Mouse (Mus musculus): ENCODE results near the gene Pxylp1.

The Pxylp1 gene

GRCm38 (mm10) chr9:96892546-96892945 lies at the start of gene Pxylp1:
TSS of gene Pxylp1 (minus strand) at chr9:96892669.
- WGBS: 58% methylated on average over 3 of the region's 3 CpGs

GRCm38 (mm10) chr9:96938887-96939286 lies 46.4 kb upstream of the Pxylp1 start:
- WGBS: 83% methylated on average over 5 of the region's 5 CpGs

DNA sequence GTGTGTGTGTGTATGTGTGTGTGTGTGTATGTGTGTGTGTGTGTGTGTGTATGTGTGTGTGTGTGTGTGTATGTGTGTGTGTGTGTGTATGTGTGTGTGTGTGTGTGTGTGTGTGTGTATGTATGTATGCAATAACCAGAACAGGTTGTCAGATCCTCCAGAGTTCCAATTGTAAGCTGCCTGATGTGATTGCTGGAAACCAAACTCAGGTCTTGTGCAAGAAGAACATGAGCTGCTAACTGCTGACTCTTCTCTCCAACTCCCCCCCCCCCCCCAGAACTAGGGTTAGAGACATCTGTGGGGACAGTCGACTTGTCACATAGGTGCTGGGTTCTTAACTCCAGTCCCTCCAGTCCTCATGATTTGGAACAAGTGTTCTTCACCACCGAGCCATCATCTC lies 44.0 kb upstream of the Pxylp1 start:
- 98% methylated on average over 2 of the region's 2 CpGs for WGBS

- WGBS: 71% methylated on average over 15 of the region's 15 CpGs
These were observed 43.3 kb upstream of the Pxylp1 start for GRCm38 (mm10) chr9:96935556-96936300.

- 86% methylated on average over 3 of the region's 3 CpGs for WGBS
These were observed 42.3 kb upstream of the Pxylp1 start for GRCm38 (mm10) chr9:96934816-96935215.

DNA sequence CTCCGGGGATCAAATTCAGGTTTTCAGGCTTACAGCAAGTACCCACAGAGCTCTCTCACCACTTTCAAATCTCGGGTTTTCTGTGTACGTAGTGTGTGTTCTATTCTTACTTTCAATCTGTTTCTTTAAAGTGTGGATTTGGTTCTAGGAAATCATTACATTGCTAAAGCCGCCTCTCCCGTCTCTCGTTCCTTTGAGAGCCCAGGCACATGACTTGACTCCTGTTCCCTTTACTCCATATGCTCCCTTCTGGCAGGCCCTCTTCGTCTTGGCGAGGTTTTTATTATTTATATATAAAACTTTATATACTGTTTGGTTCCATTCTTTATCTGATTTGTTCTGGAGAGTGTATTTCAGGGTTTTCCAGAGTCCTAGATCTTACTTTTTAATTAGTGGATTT lies 40.3 kb upstream of the Pxylp1 start:
- 58% methylated on average over 8 of the region's 8 CpGs for WGBS

GRCm38 (mm10) chr9:96923577-96924316 lies 31.3 kb upstream of the Pxylp1 start:
- WGBS: 85% methylated on average over 17 of the region's 17 CpGs

- 81% methylated on average over 6 of the region's 6 CpGs for WGBS
These were observed 30.6 kb upstream of the Pxylp1 start for GRCm38 (mm10) chr9:96923119-96923518.

DNA sequence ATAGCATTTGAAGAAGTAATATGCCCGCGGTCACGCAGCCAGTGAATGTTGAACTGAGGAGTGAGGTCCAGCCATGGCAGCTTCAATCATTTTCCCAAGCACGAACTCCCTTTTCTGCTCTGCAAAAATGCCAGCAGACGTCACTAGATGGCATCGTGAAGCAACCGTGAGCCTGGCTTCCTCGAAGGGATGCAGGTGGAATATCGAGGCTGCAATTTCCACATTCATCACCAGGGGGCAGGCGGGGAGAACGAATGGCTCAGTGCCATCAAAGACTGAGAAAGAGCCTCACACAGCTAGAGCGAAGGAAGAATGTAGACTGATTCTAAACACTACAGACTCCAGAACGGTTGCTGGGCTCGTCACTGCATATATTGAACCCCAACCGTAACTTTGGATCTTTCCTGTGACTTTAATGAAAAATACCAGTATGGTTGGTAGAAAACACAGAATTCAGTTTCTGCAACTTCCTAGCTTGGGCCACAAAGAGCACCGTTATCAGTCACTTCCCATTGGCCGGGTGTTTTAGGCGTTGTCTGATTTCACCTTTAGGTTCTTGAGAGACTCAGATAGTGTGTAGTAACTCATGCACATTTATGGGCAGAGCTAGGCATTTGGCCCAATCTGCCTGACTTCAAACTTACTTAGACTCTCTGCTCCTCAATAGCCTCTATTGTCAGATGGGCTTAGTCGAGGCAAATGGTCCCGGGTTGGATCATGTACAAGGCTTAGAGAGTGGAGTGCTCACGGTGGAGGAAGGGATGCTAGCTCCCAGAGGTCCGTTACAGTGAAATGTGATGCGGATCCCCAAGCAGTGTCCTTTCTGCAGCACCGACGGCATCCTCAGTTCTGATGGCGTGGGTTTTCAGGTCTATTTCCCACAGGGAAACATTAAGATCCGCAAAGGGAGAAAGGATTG lies 24.4 kb upstream of the Pxylp1 start:
- WGBS: 33% methylated on average over 27 of the region's 27 CpGs

DNA sequence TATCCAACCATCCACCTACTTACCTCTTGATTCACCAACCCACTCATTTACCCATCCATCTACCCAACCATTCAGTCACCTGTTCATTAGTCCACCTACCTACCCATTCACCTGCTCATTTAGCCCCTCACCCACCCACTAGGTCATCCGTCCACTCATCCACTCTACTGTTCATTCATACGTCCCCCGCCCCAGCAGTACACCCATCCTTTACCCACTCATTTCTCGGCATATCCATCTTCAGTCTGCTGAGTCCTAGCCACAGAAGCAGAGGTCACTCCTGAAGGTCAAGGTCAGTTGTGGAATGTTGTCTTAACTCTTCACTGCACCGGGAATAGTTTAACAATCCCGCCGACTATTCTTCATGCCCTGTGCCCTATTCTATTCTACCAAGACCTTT lies 23.6 kb upstream of the Pxylp1 start:
- 71% methylated on average over 7 of the region's 7 CpGs for WGBS

DNA sequence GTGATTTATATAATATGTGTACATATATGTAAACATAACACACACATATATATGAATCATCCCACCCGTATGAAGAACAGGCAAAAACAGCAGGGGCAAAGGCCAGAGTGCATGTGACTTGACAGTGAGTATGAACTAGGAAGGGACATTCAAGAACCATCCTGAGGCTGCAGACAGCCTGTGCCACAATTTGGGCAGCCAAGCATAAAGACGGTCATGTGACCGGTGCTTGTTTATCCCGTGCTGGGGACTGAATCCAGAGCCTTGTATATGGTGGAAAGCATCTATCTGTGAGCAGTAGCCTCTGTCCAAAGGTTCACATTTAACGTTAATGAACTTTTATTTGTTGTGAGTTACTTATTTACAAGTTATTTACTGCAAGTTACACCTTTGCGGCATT lies 22.4 kb upstream of the Pxylp1 start:
- 82% methylated on average over 6 of the region's 6 CpGs for WGBS

DNA sequence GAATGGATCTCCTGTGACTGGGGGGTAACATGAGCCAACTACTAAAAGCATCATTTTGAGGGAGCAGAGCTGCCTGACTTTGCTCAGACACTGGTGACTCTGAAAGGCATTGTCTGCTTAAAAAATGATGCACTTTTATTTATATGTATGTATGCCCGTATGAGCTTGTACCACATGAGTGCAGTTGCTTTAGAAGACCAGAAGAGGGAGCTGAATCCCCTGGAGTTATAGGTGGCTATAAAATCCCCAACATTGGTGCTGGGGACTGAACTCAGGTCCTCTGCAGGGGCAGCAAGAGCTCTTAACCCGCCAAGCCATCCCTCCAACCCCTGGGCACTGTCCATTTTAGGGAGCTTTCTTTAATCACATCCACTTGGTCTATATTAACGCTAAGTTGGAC lies 21.5 kb upstream of the Pxylp1 start:
- 94% methylated on average over 3 of the region's 3 CpGs for WGBS

GRCm38 (mm10) chr9:96909503-96909902 lies 17.0 kb upstream of the Pxylp1 start:
- WGBS: 95% methylated on average over 1 of the region's 1 CpGs

GRCm38 (mm10) chr9:96908737-96909136 lies 16.3 kb upstream of the Pxylp1 start:
- WGBS: 71% methylated on average over 2 of the region's 2 CpGs

- WGBS: 83% methylated on average over 7 of the region's 7 CpGs
These were observed 12.2 kb upstream of the Pxylp1 start for GRCm38 (mm10) chr9:96904360-96905355.

- 87% methylated on average over 5 of the region's 5 CpGs for WGBS
These were observed 7.2 kb upstream of the Pxylp1 start for GRCm38 (mm10) chr9:96899717-96900116.

DNA sequence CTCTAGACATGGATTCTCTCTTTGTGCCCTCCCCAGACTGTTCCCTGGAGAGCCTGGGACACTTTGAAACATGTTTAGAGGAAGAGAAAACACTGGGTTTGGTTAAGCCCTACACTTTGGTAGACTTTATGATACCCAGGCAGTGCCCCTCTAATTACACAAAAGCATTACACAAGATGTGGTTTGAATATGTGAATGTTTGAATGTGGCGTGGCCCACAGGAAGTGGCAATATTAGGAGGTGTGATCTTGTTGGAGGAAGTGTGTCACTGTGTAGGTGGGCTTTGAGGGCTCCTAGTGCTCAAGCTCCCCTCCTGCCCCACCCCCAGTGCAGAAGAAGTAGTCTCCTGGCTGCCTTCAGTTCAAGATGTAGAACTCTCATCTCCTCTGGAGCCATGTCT lies 4.2 kb upstream of the Pxylp1 start:
- 90% methylated on average over 1 of the region's 1 CpGs for WGBS

- 83% methylated on average over 5 of the region's 5 CpGs for WGBS
These were observed 1.1 kb upstream of the Pxylp1 start for GRCm38 (mm10) chr9:96893582-96893981.

DNA sequence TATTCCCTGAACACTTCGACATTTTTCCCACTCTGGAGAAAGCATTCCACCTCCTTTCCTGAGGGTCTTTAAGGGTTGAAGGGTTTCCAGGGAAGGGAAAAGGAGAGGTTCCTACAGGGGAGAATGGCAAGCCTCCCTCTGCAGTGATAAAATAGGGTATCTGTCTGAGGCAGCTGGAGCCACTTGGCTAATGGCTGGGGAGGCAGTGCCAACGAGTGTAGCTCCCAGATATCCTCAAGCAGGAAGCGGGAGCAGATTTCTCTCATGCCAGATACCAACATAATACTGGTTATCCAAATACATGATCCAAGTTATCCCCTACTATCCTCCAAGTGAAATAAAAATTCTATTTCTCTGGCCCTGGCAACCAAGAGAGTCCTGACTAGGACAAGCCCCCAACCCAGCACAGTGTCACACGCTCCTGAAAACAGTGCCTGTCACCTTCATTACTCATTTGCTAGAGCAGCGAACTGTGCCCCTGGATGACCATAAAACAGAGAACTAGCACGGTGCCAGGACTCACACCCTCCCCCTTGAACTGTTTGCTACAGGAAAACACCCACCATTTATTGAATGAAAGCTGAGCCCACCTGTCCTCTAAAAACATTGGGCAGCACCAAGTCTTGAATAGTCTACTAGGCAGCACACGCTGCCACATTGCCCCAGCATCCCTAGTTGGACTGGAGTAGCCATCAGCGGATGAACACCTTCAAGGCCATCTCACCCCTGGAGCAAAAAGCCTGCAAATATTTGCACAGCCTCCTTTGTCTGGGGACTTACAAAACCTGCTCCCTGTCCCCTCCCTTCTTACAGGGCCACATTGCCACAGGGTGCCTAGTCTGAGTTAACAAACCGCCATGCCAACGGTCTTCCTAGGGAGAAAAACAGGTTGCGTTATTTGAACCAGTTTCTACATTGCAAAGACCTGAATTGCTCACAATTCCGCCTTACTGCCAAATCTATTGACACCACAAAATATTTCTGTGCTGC lies 833 bp downstream of the Pxylp1 start:
- 80% methylated on average over 12 of the region's 12 CpGs for WGBS

GRCm38 (mm10) chr9:96890756-96891155 lies 1.7 kb downstream of the Pxylp1 start:
- WGBS: 93% methylated on average over 6 of the region's 6 CpGs
